Mouse (Mus musculus) bone marrow macrophage, adult 2 months (primary cell): ENCODE measurements around the gene Igfbp6.

Experiments
- CTCF ChIP-seq: IDR thresholded peaks from 2 replicates; pipeline ENCODE4 v1.5.1; 2012; ENCODE audit warnings: low read depth, mild to moderate bottlenecking, low read length, moderate library complexity
- POLR2A ChIP-seq: IDR thresholded peaks from 2 replicates; pipeline ENCODE4 v1.6.1; 2012; ENCODE audit warnings: mild to moderate bottlenecking, low read depth, low read length, borderline replicate concordance

GRCm38 (mm10) chr15:102097991-102098555 is 46.1 kb upstream of the Igfbp6 start:
- TF ChIP-seq CTCF = no peak
- no peak for TF ChIP-seq POLR2A
